Mouse (Mus musculus) B cell, adult 2 months (primary cell): Measurements from ENCODE around the gene Btn1a1.
A peak's percentile ranks its signal among the peaks of the same experiment; 100 is the strongest.

ENCODE experiments used
- DNase-seq, 2 experiments: peaks; one replicate each; pipeline ENCODE4 v3.0.0; 2022

The Btn1a1 gene

GRCm38 (mm10) chr13:23483153-23483552, 17.5 kb upstream of the Btn1a1 start:
- DNase-seq = no peak

- no peak for DNase-seq
These were observed 10.0 kb upstream of the Btn1a1 start for GRCm38 (mm10) chr13:23475658-23476057.

GRCm38 (mm10) chr13:23466911-23467310, 1.2 kb upstream of the Btn1a1 start:
- DNase-seq = peak; percentile 76 to 77

GRCm38 (mm10) chr13:23466306-23466705, 605 bp upstream of the Btn1a1 start:
- DNase-seq = no peak

- DNase-seq = peak; percentile 29 to 33
These were observed 797 bp downstream of the Btn1a1 start for GRCm38 (mm10) chr13:23464841-23465366.

GRCm38 (mm10) chr13:23464224-23464637, 1.5 kb downstream of the Btn1a1 start:
- DNase-seq = peak; percentile 46 to 55

- peak; percentile 67 to 71 for DNase-seq
These were observed 2.1 kb downstream of the Btn1a1 start for GRCm38 (mm10) chr13:23463381-23464223.

- DNase-seq = no peak
These were observed 3.0 kb downstream of the Btn1a1 start for GRCm38 (mm10) chr13:23462669-23463068.

- DNase-seq = no peak
These were observed 3.6 kb downstream of the Btn1a1 start for GRCm38 (mm10) chr13:23462063-23462462.

GRCm38 (mm10) chr13:23459264-23459846, 6.3 kb downstream of the Btn1a1 start:
- no peak for DNase-seq

- peak in 1 of 2 experiments; percentile 40 for DNase-seq
These were observed 11.8 kb downstream of the Btn1a1 start for GRCm38 (mm10) chr13:23453926-23454325.

GRCm38 (mm10) chr13:23453362-23453862, 12.3 kb downstream of the Btn1a1 start:
- DNase-seq = peak; percentile 83 to 85

DNA sequence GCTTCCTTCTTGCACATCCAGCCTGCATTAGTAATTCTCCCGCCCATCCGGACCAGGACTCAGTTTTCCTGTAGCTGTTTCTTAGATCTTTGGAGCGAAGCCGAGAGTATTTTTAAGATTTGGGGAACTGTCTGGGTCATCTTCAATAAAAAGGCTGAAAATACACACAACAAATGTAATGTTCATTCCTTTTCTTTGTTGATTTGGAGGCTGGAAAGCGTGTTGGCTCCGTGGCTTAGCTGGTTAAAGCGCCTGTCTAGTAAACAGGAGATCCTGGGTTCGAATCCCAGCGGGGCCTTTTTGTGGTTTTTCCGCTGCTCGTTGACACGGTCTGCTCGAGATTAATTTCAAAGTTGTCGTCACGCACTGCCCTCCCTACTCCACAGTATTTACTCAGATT, 15.3 kb downstream of the Btn1a1 start:
- DNase-seq = peak; percentile 86

DNA sequence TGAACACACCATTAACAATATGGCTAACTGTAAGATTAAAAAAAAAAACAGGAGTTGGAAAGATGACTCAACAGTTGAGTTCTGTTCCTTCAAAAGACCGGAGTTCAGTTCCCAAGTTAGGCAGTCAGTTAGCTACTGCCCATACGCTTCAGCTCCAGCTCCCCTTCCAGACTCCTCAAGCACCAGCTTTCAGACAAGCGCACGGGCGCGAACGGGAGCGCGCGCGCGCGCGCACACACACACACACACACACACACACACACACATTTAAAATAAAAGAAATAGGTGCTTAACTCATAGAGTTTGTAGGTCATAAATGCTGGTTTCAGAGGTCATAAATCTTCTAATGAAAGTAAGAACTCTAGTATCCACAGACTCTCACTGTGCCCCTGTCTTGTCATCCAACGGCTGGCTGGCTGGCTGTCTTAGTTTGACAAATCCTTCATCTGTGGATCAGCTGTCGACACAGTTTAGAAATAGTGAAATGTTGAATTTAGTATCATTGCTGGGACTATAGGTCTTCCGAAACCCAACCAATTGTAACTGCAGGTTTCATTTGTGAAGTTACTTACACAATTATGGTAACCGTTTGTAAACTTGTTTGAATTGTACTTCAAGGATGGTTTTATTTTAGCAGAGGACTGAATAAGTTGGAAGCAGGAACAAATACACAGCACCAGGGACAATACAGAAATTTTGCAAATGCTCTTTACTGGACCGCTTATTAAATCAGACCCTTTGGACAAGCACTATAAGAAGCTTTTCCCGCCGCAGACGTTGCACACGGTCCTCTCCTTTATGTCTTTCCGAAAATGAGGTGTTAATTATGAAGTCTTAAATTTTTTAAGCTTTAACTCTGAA, 16.2 kb downstream of the Btn1a1 start:
- DNase-seq = peak; percentile 63

- DNase-seq = no peak
These were observed 16.9 kb downstream of the Btn1a1 start for GRCm38 (mm10) chr13:23448758-23449157.

DNA sequence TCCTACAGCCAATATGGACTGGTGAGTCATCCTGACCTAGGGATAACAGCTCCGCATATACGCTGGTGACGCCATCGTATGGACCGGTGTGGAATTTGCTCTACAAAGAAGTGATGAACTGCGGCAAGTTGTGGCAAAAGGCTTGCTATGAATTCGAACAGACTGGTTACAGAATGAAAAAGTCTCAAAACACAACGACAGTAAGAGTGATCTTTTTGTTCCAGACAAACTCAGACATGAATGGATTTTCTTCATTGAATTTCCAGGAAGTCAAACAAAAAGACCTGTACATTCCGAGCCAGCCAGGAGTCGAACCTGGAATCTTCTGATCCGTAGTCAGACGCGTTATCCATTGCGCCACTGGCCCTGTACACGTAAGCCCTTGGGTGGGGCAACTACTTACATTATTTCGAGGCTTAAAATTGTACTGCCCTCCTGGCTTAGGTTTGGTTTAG, 19.2 kb downstream of the Btn1a1 start:
- DNase-seq = peak; percentile 91 to 92

GRCm38 (mm10) chr13:23445561-23446320, 20.0 kb downstream of the Btn1a1 start:
- DNase-seq = peak; percentile 95 to 96

GRCm38 (mm10) chr13:23445156-23445555, 20.5 kb downstream of the Btn1a1 start:
- DNase-seq = no peak

- DNase-seq = no peak
These were observed 21.2 kb downstream of the Btn1a1 start for GRCm38 (mm10) chr13:23444451-23444850.

DNA sequence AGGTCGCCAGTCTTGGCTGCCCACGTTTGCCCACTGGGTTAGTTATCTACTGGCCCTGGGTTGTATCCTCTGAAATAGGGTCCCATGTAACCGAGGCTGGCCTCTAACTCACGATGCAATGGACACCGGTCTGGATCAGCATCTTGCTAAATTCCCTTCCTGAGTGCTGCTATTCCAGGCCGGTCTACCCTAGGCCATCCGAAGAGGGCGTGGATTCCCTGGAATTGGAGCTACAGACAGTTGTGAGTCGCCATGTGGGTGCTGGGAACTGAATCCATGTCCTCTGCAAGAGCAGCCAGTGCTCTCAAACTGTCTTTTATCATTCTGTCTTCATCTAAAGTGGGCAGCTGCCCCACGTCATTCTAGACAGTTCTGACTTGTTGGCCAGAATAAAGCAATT, 25.8 kb downstream of the Btn1a1 start:
- no peak for DNase-seq

DNA sequence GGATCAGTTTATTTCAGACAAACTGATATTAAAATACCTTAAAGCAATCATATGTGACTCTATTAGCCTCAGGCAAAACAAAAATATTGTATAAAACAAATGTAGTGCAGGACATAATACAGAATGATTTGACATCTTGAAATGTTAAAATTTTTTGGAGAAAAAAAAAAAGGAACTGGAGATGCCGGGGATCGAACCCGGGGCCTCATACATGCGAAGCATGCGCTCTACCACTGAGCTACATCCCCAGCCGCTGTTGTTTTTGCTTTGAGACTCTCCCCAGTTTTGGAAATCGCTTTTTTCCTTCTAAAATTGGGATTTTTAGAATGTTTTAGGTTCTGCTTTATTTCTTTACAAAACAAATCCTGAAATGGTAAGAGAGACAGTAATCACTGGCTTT, 27.2 kb downstream of the Btn1a1 start:
- peak; percentile 84 to 89 for DNase-seq

GRCm38 (mm10) chr13:23437908-23438307, 27.8 kb downstream of the Btn1a1 start:
- peak; percentile 94 for DNase-seq
